Mouse (Mus musculus): ENCODE data around the gene Ociad2.

GRCm38 (mm10) chr5:73353519-73353918 lies 12.7 kb upstream of the Ociad2 start:
- TF ChIP-seq CTCF (IDR thresholded peaks at IDR 0.05; ENCODE audit: extremely low read depth, insufficient read depth, low read length) (no peak), POLR2A (IDR thresholded peaks at IDR 0.05; ENCODE audit: extremely low read depth, insufficient read depth, low read length) (no peak)

All from cortical plate, adult 2 months (tissue).